In the genomic region with DNA sequence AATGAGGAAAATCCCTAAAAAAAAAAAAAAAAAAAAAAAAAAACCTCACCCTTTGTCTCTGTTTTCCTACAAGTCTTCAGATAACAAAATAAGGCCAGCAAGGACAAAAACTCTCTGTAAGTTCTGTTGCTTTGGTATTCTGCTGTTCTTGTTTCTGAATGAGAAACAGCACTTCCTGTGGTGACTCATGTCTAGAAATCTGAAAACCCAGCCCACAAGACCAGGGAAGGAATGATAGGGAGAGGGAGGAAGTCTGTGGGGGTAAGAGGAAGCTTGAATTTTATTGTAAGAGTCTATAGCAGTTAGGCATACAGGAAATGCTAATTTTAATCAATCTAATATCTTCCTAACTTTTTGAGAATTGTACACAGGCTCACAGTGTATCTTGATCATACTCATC, we compare ENCODE assay signal across 15 mouse cellular contexts.
"Had no signal": no experiment of that assay in that cellular context is flagged by ENCODE, and none has a peak within 500 bp of the region (broad histone marks: within the 10 kb centered on the region; RNA-seq: fewer than 3 reads in every experiment).

No protein-coding gene starts in this region.

- H3K4me3 ChIP-seq: layer of hippocampus, adult 2 months; limb, embryonic 10.5 days; liver, embryonic 15.5 days; midbrain, embryonic 13.5 days; myocyte; neural tube, embryonic 15.5 days had no signal

- H3K9me3 ChIP-seq: limb, embryonic 10.5 days; liver, embryonic 15.5 days; midbrain, embryonic 13.5 days; neural tube, embryonic 15.5 days had no signal

- ATAC-seq: lung, postnatal 0 days; midbrain, embryonic 13.5 days had no signal

- H3K27me3 ChIP-seq: liver, embryonic 15.5 days; midbrain, embryonic 13.5 days; neural tube, embryonic 15.5 days had no signal

- H3K4me1 ChIP-seq: limb, embryonic 10.5 days; liver, embryonic 15.5 days; midbrain, embryonic 13.5 days; neural tube, embryonic 15.5 days had no signal

- H3K9ac ChIP-seq: liver, embryonic 15.5 days; midbrain, embryonic 13.5 days; neural tube, embryonic 15.5 days had no signal

- H3K4me2 ChIP-seq: liver, embryonic 11.5 days; liver, embryonic 15.5 days; midbrain, embryonic 13.5 days; neural tube, embryonic 15.5 days had no signal

- DNase-seq: kidney, postnatal 10 days; kidney, postnatal 4 days; lung, adult 2 months; right cerebral cortex, adult 18-20 months; thymus, postnatal 4 days had no signal

- H3K27ac ChIP-seq: layer of hippocampus, adult 2 months; limb, embryonic 10.5 days; liver, embryonic 15.5 days; macrophage; midbrain, embryonic 13.5 days; neural tube, embryonic 15.5 days; stomach, postnatal 0 days had no signal

- H3K36me3 ChIP-seq: limb, embryonic 10.5 days; liver, embryonic 15.5 days; midbrain, embryonic 13.5 days; neural tube, embryonic 15.5 days had no signal
